Mouse (Mus musculus) adrenal gland, adult (tissue): ENCODE measurements around the gene Znrf4.
A peak's percentile ranks its signal among the peaks of the same experiment; 100 is the strongest.

Source experiments
- DNase-seq, 2 experiments: peaks; one replicate each; pipeline ENCODE4 v3.0.0; 2022 to 2023; ENCODE audit warnings: low spot score in 1 of 2; ENCODE audit not compliant: inconsistent age in 2 of 2

The Znrf4 gene

DNA sequence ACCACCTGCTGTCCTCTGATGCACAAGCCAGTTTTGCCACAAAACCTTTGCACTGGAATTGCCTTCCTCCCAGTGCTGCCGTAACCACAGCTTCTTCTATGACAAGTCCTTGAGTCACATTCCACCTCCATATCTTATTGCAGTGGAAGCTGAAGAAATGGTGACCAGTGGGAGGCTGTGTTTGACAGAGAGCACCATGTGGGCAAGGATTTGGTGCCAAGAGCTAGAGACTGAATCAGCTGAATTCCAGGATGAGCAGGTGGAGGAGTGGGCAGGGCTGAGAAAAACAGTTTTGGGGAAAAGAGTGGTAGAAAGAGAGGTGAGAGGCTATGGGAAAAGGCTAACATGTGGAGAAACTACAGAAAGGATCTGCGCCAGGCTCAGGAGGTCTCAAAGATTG, 18.4 kb downstream of the Znrf4 start:
- DNase-seq, result no peak

DNA sequence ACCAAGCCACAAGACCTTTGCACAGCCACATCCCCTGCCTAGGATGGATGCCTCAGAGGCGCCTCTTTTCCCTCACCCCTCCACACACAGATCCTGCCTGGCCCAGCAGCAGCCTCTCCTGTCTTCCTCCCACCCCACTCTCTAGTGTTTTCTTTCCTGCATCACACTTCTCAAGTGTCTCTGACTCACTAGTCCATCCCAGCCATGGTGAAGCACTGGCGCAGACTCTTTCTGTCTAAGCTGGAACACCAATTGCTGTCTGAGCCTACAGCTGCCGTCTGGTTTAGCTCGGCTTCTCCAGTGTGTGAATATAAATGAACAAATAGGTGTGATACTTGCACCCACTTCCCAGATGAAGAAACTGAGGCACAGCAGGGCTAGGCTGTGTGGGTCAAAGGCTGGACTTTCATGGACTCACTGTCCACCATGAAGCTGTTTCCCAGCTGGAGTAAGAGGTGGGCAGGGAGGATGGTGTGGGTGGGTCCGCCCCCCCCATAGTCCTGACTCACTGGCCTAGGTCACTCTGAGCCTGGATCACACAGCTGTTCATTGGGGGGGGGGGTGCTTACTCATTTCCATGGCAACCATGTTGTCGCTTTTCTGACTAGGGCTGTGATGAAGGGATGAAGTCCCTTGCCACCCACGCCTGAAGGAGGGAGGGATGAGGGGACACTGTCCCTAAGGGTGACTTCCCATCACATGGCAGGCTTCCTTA, 21.6 kb downstream of the Znrf4 start:
- no peak for DNase-seq

DNA sequence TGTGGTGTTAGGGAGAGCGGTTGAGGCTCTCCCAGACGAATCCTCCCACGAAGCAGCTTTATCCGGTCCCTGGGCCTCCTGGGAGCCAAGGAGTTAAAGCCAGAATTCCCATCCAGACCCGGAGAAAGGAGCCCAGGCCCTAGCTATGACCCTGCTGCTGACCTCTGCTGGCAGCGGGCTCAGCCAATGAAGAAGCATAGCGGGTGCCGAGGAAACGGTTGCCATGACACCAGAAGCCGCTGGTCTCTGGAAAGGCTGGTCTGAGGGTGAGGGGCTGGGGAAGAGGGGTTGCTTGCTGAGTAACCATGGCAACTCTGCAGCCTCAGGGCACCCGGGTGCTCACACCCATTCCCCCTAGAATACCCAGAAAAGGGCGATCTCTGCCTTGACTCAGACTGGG, 24.2 kb downstream of the Znrf4 start:
- DNase-seq, result no peak

DNA sequence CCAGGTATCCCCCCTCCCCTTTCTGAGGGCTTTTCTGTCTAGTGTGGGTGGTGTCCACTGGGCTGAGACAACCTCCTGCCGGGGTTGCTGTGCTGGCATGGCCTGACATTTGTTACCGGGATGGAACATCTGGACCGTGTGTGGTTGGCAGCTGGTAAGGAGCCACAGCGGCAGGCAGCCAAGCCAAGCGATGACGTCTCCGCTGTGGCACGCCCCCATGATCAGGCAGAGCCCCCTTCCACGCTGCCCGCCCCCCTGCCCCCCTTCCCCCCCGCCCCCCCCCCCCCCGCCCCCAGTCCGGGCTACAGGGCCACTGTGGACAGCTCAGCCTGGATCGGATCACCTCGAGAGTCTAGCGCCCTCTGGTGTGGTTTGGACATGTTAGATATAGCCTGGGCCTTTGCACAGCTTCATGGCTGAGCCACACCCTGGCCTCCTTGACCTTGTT, 24.8 kb downstream of the Znrf4 start:
- DNase-seq, result peak; percentile 59 to 80

DNA sequence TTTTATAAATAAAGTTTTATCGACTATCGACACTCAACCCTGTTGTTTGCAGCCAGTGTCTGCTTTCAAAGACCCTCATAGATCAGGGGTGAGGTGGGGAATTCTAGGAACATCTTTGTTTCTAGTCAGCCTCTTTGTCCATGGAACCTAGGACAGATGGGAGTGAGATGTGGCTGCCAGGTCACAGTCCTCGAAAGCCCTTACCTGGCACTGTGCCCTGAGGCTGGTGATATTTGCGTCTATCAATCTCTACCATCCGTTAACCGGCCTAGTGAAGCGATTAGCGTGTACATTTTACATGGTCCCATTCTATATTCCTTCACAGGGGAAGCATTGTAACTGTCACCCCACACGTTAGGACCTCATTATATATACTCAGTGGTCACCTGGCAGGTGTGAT, 26.3 kb downstream of the Znrf4 start:
- DNase-seq, result no peak

DNA sequence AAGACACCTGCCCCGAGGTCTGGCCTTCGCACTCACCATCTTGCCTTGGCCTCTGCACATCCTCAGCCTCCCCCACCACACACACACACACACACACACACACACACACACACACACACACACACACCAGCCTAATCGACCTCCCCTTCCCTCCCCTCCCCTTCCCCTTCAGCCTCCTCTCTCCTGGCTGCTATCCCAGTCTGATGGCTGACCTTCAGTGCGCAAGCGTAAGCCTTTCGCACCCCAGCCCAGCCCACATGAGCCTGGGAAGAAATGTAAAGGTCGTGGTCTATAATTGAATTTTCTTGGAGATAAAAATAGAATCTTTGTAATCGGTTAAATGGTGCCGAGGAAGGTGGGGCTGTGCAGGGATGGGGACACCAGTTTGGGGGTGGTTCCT, 27.1 kb downstream of the Znrf4 start:
- DNase-seq, result peak in 1 of 2 experiments; percentile 67

DNA sequence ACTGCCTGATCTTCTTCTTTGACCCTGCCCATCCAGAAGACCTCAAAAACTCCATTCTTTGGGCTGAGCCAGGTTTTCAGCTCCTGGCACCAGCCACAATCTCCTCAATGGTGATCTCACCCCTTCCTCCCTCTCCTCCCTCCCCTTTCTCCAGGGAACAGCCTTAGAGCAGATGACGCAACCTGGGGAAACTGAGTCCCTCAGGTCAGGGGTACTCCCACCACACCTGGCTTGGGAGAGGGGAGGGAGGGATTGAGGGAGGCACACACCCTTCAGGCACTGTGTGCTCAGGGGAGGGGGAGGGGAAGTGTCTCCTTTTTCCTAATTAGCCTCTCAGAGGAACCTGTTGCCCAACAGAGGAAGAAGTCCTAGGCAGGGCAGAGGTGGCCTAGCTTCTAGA, 29.6 kb downstream of the Znrf4 start:
- DNase-seq, result no peak

DNA sequence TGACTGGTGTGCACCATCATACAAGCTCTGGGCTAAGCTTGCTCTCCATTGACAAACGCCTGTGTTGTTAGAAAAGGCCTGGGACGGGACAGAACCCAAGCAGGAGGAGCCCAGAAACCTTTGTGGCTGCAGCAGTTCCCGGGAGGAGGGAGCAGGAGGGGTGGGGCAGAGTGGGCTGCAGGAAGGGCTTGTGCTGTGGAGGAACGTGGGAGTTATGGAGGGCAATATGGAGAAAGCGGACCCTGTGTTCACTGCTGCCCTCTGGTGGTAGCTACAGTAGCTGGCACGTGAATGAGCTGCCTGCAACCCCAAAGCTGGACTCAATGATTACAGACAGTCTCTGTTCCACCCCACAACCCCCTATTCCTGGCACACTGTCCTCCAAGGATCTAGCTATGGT, 32.9 kb downstream of the Znrf4 start:
- peak; percentile 81 to 94 for DNase-seq

DNA sequence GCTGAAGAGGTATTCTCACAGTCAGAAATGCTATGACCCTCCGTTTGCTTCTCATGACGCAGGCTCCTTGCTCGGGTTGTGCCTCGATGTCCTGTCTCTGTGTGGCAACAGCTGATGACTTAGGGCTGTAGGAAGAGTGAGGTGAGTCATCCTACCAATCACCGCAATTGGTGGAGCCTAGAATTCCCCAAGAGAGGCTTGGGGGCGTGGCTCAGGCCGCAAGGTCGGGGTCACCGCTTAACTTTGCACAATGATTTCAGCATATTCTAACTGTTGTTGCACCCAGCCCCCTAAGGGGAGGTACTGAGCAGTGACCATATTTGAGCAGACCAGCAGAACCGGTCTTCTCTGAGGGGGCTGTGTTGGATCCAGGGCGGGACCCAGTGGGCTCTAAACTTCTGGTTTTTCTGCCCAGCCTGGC, 34.0 kb downstream of the Znrf4 start:
- DNase-seq, result peak; percentile 85 to 93

DNA sequence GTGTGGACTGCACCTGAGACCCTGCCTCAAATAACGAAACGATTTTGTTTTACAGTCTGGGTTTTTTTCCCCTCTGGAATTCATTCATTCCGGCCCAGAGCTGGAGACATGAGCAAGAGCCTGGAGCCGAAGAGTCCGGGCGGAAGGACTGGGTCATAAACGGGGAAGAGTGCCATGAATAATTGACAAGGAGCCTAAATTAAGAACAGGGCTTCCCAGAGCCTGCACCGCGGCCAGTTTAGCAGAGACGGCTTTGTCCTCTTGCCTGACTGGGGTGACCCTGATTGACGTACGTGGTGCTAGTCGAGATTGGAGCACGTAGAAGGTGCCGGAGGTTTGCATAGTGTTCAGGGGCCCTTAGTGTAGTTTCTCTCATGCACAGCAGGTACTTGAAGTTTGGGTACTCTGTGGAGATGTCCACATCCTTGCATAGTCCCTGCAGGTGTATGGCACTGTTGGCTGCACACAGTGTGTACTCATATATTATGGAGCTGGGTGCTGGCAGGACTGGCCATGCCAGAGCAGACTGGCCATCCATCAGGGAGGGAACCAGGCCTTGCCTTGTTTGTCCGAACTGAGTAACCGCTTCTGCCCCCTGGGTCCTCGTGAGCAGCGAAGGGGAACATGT, 34.9 kb downstream of the Znrf4 start:
- peak; percentile 28 to 49 for DNase-seq

DNA sequence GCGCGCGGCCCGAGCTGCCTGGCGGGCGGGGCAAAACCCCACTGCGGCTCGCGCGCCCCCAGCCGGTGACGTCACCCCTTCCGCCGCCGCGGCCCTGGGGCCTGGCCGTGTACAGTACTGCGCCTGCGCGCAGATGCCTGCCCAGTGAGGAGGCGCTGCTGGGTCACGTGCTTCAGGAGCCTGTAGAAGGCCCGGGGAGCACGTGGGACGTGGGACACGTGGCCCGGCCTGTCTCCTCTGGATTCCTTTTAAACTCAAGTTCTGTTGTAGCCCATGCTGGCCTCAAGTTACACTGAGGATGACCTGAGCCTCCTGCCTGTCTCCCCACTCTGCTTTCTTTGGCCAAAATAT, 35.9 kb downstream of the Znrf4 start, which contains the start of gene Ptprs:
TSS of gene Ptprs (minus strand) at position 82 of the 351 bp plus-strand sequence.
- DNase-seq, result peak; percentile 97 to 98

DNA sequence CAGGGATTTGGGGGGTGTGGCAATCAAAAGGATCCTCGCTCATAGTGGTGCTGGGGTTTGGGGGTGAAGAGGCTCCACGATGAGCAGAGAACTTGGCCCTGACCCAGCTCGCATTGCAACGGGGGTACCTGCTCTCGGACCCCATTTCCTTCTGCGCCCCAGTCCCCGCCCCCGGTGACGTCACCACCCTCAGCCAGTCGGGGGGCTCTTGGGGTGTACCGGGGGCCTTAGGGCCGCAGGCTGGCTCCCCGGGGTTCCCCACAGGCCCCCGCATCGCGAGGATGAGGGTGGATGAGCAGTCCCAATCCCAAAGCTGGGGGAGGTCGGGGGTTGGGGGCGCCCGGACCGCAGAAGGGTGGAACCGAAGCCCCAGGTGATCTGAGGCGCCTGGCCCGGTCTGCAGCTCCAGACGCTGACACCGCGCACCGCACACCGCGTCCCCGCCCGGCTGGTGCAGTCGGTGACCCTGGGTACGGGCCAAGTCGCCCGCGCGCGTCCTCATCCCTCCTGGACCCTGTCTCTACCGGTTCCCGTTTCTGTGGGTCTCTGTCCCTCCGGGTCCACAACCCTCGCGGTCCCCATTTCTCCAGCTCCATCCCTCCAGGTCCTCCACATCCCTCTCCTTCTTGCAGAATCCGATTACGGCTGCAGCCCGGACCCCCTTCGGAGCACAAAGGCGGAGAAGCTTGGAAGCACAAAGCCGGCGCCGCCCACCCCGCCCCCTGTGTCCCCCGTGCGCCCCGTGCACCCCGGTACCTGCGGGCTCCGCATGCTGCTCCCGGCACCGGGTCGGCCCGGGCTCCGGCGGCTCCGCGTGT, 36.4 kb downstream of the Znrf4 start:
- DNase-seq, result peak; percentile 80 to 88

DNA sequence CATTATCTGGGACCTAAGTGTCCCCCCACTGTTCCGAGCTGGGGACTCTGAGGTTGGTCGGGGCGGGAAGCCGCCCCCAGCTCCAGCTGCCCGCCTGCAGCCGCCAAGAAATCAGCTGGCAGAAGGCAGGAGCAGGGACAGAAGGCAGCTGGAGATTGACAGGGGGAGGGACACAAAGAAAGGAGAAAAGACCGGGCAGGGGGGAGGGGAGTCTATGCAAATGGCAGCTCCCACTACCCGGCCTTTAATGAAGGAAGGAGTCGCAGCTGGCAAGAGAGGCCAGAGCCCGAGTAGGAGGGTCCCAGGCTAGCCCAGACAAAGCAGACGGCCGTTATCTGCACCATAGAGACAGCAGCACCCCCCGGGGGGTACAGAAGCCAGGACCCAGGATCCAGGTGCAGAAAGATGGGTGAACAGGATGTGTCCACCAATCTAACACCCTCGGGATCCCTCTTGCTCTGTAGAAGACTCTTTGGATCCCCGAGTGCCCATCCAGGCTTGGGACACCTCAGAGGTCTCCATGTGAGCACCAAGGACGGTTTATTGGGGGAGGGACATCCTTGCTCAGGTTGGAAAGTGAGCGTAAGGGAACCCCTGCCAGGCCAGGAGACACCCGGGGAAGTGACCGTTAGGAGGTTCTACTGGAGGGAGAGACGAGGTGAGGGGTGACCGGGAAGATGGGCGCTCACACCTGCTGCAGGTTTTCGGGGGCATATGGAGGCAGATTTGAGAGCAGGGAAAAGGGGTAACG, 37.2 kb downstream of the Znrf4 start:
- DNase-seq, result peak; percentile 50 to 80

DNA sequence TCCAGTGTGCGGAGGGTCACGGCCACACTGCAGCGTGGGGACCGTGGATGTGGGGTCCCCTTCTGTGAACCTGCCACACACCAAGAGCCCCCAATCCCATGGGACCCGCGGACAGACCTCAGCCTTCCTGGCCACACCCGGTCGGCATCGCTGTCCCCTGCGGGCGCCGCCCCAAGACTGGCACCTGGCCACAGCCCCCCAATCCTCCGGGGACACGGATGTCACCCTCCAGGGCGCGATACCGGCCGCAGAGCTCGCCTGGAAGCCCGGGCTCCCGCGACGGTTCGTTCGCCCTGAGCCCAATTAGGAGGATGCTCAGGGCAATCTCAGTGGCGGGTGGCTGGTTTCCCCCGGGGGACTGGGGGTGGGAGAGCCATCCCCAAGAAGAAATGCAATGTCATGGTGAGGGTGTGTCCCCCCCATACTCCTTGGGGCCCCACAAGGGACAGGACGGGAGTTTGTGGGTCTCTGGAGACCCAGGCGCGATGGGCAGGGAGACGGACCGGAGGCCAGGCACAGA, 37.9 kb downstream of the Znrf4 start:
- DNase-seq, result peak; percentile 50 to 80

DNA sequence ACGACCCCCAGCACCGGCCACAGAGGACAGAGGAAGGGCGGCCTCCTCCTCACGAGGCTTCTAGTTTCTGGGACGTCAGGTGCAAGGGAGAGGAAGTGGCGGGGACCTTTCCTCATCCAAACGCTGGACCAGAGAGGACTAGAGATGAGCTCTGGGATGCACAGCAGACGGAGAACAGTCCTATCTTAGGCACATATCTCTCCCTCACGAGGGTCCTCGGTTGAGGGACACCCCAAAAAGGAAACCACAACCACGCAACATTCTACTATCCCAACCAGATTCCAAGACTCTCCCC, 38.7 kb downstream of the Znrf4 start:
- DNase-seq, result peak in 1 of 2 experiments; percentile 70

DNA sequence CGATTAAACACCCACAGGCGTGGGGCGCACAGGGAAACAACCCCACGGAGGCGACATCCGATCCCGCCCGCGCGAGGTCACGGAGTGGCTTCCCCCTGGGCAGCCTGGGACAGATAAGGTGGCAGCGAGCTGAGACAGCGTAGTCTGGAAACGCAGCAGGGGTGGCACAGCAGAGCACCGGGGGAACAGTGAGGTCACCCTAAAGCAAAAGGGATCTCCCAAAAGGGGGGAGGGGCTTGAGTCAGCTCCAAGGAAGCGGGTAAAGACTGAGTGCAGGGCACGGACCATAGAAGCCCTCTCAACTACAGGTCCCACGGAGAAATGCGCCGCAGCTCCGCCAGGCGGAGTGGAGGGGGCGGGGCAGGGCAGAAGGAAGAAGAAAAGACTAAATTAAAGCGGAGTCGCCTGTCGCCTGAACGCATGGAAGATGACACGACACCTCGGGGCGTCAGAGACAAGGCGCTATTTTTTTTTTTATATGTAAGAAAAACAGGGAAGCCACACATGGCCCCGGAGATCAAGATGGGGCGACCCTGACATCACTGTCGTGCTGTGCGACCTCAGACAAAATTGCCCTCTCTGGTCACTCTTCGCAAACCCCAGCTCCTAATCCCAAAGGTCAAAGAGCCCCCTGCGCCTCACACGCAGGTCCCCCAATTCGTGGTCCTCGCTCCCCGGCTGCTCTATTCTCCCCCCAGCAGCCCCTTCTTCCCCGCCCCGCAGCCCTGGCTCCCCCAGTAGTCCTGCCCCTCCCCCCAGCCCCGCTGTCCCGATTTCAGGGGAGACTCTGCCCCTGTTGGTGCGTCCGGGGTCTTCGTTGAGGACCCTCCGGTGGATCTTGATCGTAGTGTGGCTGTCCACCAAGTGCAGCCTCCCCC, 39.3 kb downstream of the Znrf4 start:
- peak; percentile 85 to 89 for DNase-seq

DNA sequence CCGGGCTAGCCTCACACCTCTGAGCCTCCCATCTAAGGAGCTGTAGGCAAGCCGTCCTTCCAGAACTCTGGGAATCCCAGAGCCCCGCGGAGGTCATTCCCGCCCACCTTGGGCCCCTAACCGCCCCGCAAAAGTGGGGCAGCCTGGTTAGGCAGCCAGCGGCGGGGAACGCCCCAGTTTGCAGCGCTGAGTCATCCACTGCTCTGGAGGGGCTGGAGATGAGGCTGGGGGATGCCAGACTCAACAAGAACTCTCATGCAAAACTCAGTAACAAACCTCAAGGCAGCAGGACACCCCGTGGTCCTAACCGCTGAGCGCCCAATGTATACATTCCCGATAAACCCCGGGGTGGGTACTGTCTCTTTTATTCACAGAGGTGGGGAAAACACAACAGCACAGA, 40.1 kb downstream of the Znrf4 start:
- peak; percentile 67 to 78 for DNase-seq

DNA sequence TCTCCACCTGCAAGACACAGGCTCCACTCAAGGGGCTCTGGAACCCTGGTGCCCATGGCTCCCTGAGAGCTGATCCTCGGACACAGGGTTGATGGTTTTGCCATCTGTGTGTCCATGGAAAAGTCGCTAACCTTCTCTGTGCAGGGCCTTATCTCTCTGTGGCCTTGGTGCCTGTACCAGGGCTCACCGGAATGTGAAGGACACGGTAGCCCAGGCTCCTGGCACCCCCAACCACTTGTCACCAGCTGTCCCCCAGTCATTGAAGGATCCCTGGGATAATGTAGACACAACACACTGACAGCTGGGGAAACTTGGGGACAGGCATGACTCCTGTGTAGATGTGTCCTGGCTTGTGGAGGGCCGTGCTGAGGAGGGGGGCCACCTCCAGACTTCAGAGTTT, 41.1 kb downstream of the Znrf4 start:
- peak; percentile 82 to 86 for DNase-seq

DNA sequence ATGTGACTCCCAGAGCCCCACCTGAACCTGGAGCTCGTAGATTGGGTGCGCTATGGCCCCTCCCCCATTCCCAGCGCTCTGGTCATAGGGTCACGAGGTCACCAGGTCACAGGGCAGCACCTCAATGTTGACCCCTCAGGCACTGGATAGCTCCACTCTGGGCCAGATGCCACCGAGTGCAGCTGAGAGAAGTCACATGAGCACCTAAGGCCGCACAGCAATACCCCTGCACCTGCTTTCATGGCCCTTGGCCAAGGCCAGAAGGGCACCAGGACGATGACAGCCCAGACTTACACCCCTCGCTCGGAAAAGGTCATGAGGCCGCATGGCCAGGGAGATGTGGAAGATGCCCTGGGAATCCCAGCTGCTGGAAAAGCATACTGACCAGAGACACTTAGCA, 41.7 kb downstream of the Znrf4 start:
- peak; percentile 63 to 68 for DNase-seq

DNA sequence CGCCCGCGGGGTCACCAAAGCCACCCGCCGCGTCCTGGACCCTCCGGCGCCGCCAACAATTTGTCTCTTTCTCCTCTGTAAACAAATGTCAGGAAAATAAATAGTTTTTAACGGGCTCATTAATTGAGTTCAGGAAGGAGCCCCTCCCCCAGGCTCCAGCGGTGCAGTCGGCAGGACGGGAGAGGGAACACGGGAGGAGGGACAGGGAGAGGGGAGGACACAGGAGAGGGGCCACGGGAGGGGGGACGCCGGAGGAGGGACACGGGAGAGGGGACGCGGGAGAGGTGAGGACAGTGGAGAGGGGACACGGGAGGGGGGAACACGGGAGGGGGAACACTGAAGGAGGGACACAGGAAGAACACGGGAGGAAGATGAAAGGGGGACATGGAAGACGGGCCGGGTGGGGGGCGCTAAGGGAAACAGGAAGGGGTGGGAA, 42.2 kb downstream of the Znrf4 start:
- peak; percentile 51 to 72 for DNase-seq
